Mouse (Mus musculus): ENCODE results near the gene Als2.

Gene Als2

DNA sequence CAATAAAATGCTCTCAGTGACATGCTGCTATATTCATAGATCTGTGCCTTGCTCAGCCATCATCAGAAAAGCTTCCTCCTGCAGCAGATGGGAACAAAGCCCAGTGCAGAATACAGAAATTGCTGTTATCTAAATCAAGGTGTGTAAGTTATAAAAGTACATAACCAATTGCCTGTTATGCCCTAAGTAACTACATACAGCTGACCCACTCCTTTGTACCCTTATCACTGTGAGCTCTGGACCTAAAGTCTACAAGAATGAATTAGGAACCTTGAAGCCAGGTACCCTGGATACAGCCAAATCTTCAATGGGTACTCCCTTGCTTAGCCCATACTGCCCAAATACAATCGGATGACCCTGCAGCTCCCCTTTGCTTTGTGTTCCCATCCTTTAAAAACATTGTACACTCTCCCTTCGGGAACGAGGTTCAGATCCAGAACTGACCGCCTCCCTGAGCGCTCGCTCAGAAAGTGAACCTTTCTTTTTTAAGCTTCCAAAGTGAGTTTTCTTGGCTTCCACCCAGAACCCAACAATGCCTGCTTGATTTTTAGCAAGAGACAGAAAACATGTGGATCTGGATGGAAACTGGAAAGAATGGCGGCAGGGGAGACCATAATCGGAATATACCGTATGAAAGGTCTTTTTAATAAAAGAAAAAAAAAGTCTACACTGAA lies 70.7 kb downstream of the Als2 start:
- no peak for DNase-seq (ENCODE audit: low spot score)

- DNase-seq (ENCODE audit: low spot score) = no peak
Measured at GRCm38 (mm10) chr1:59163918-59164317, 73.1 kb downstream of the Als2 start.

DNA sequence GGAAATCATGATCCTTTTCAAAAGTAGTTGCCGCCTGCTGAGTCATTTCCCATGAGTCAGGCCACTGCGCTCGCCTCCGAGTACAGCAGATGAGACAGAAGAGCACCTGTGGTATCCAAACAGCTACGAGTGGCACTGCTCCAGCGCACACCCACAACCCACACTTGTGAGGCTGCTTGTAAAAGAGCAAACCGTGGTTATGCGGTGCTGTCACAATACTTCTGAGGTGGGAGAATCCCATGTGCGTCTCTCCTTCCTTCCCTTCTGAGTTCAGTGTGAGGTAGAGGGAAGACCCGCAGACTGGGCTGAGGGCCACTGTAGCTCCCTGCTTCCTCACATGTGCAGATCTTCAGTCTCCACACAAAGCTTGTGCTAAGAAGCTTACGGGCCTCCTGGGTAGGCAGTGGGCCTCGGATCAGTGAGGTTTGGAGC lies 74.0 kb downstream of the Als2 start, which contains the start of gene Mpp4:
Gene Mpp4, minus strand, starts transcription at position 360 of the 432 bp plus-strand sequence.
- DNase-seq (ENCODE audit: low spot score) = no peak

- DNase-seq (ENCODE audit: low spot score) = no peak
Measured at GRCm38 (mm10) chr1:59162309-59163024, 74.6 kb downstream of the Als2 start.

DNA sequence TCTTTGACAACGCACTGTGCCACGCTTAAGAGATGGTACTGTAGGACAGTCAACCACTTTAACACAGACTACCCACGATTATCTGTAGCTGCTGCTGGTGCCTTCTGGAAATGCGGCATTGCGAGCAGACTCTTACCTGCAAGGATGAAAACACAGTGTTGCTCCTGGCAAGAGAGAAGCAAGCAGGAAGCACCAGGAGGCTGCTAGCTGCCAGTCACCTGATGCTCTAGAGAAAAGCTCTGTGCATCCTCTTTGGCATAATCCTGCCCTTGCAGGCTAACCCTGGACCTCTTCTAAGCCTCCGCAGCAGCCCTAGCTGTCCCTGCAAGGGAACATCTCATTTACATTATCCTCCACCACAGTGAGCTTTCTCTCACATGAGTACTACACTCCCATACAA lies 75.6 kb downstream of the Als2 start:
- no peak for DNase-seq (ENCODE audit: low spot score)

- DNase-seq (ENCODE audit: low spot score) = no peak
Measured at GRCm38 (mm10) chr1:59160871-59161270, 76.2 kb downstream of the Als2 start.

DNA sequence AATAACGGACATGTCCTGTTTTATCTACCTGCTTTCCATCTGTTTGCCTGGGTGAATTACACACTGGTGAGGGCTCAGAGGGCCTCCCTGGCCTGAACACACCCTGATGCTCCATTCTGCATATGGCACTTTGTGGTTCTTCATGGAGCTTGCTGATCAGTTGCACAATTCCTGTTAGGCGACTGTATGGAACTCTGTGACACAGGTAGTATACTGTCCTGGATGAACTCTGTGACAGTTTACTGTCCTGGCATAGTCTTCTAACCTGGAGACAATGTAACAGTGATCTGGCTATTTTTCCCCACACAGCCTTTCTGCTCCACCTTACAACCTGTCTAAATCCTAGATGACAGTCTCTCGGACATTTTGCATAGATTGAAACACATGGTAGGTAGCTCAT lies 77.9 kb downstream of the Als2 start:
- DNase-seq (ENCODE audit: low spot score) = no peak

DNA sequence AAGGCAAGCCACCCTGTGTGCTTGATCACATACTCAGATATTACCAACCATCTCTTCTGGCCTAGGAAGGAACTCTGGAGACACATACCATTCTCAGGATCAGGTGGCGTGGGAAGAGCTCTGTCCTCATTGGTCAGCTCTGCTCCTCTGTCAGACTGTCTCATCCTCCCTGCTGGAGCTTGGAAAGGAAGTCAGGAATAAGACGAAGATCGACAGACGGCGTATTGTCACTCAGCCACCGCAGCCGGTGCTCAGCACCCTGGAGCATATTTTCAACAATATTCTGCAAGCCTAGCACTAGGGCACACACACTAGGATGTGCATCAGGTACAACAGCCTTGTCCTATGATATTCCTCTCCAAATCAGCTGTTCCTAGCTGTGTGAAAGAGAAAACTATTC lies 78.5 kb downstream of the Als2 start:
- DNase-seq (ENCODE audit: low spot score) = no peak

- DNase-seq (ENCODE audit: low spot score) = no peak
Measured at GRCm38 (mm10) chr1:59157846-59158245, 79.2 kb downstream of the Als2 start.

GRCm38 (mm10) chr1:59152346-59152745 lies 84.7 kb downstream of the Als2 start:
- no peak for DNase-seq (ENCODE audit: low spot score)

DNA sequence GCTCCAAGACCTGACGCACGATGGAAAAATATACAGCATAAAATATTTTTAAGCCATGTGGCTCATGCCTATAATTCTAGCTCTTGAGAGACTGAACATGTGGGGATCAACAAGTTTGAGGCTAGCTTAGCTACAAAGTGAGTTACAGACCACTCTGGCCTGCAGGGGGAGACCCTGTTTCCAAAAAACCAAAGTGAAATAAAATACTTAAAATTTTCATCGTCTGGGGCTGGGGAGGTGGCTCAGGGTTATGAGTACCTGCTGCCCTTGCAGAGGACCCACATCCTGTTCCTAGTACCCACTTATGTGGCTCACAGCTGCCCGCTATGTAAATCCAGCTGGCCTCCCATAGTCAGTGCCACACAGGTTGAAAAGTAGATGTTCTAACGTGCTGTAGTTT lies 86.5 kb downstream of the Als2 start:
- no peak for DNase-seq (ENCODE audit: low spot score)

DNA sequence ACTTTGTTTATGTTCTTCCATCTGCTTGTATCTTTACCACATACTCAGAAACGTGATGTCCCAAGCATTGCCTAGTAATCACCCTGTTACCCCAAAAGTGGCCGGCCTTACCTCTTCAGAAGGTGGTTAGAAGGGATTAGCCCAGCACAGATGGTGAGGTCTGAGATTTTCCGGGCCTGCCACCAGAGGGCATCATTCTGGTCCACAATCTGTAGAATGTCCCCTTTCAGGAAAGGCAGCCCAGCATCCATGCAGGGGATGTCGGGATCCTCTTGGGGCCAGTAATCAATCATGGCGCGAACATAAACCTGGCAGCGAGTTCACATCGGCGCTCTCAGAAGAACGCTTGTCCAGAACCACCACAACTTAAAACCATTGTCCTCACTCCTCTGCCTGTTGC lies 92.5 kb downstream of the Als2 start:
- DNase-seq (ENCODE audit: low spot score) = no peak

- peak; percentile 43 for DNase-seq (ENCODE audit: low spot score)
Measured at GRCm38 (mm10) chr1:59142809-59143208, 94.2 kb downstream of the Als2 start.

GRCm38 (mm10) chr1:59134419-59134818 lies 102.6 kb downstream of the Als2 start:
- no peak for DNase-seq (ENCODE audit: low spot score)

DNA sequence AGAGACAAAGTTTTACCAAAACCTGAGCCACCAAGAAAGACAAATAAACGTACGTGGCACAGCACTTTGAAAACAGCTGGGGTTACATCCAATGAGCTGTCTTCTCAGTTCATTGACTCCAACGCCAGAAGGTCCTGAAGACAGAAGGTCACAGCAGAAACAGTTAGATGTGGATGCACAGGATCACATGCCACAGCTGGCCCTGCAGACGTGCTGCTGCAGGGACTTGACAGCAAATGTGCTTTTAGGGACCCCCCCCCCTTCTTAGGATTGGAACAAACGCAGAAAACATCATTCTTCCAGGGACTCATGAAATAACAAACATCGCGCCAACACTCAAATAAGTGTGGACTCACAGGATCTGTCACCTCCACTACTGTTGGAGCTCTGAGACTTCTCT lies 108.2 kb downstream of the Als2 start:
- no peak for DNase-seq (ENCODE audit: low spot score)

DNA sequence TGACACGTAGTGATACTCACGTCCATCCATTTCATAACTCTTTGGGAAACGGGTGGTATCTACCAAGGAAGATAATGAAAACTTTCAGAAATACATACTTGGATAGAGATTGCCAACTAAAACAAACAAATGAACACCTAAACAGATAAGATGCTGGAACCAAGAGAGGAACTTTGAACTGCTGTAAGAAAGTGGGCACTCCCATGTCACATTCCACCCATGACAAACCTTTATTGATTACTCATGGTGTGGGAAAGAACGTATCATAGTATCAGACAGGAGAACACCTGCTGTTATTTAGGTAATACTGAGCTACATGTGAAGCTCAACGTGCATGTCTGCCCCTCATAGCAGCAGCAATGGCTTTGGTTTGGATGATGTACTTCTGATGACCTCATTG lies 111.5 kb downstream of the Als2 start:
- no peak for DNase-seq (ENCODE audit: low spot score)

DNA sequence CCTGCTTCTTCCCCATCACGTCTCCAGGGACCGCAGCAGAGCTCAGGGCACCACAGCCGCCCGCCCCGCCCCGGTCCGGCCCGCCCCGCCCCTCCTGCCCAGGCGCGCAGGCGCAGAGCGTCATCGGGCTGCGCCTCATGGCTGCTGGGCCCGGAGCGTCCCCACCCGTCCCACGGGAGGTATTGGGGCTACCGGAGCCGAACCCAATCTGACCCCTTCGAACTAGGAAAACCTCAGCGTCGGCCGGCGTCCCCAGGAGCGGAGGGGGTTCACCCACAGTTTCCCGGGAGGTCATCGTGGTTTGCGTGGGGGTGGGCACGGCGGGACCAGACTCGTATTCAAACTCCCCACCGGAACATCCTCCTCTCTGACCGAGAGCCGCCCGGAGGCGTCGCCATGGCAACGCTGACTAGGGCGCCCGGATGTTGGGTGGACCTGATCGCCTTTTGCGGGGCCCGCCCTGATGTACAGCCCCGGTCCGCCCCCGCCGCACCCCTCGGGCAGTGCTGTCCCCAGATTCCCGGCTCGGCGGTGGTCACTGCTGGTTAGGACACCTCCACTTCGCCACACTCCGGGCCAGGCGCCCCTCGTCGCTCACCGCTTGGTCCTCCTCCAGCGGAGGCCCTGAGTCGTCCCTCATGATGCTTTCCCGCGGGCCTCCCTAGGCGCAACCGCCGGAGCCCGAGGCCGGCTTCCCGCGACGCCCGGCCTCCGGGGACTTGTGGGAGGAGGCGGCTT lies 117.1 kb downstream of the Als2 start, which contains the start of gene Tmem237:
Gene Tmem237, minus strand, starts transcription at position 689 of the 738 bp plus-strand sequence.
- peak; percentile 81 for DNase-seq (ENCODE audit: low spot score)

Data from spleen, adult 12 weeks (tissue).